ENCODE assay signal across 9 mouse cellular contexts in genomic region chr4:131243744-131244387, GRCm38 (mm10).
A peak's percentile ranks its signal among the peaks of the same experiment; 100 is the strongest.
DNase-seq lines count a peak whose midpoint lies in the region; ATAC-seq lines count a peak whose summit lies in the region.
"Had no signal": no experiment of that assay in that cellular context is flagged by ENCODE, and none has a peak within 500 bp of the region (broad histone marks: within the 10 kb centered on the region; RNA-seq: fewer than 3 reads in every experiment).

No protein-coding gene starts in this region.

- H3K4me3 ChIP-seq in forebrain, embryonic 15.5 days = no peak overlapping the region
- no peak overlapping the region for H3K4me3 ChIP-seq in midbrain, embryonic 16.5 days (ENCODE audit: low read depth, low read length)

- H3K4me2 ChIP-seq in forebrain, embryonic 15.5 days (replicated peaks) = no peak overlapping the region
- H3K4me2 ChIP-seq in midbrain, embryonic 16.5 days (ENCODE audit: low read length) = no peak overlapping the region

- H3K27me3 ChIP-seq in forebrain, embryonic 15.5 days = no peaks in the 10 kb centered on the region
- H3K27me3 ChIP-seq in midbrain, embryonic 16.5 days (ENCODE audit: control insufficient read depth, insufficient read depth, low read depth, low read length) = no peaks in the 10 kb centered on the region

- H3K27ac ChIP-seq in forebrain, embryonic 15.5 days (replicated peaks) = peak overlapping the region; percentile 92
- H3K27ac ChIP-seq in midbrain, embryonic 16.5 days (ENCODE audit: low read length) = peak overlapping the region; percentile 75

- ATAC-seq in forebrain, embryonic 15.5 days (replicated peaks) = peak; percentile 91
- peak; percentile 76 for ATAC-seq in midbrain, embryonic 16.5 days

- no peaks in the 10 kb centered on the region for H3K9me3 ChIP-seq in forebrain, embryonic 15.5 days
- no peaks in the 10 kb centered on the region for H3K9me3 ChIP-seq in midbrain, embryonic 16.5 days (replicated peaks; ENCODE audit: control insufficient read depth, low read length, poor library complexity, severe bottlenecking)

- H3K9ac ChIP-seq in forebrain, embryonic 15.5 days (replicated peaks) = peak overlapping the region; percentile 36; the same call in 1 of the 2 replicates
- peak overlapping the region; percentile 53; the same call in 1 of the 2 replicates for H3K9ac ChIP-seq in midbrain, embryonic 16.5 days (ENCODE audit: low read depth, low read length)

- 6% methylated on average over 9 of the region's 9 CpGs for WGBS in forebrain, embryonic 15.5 days
- WGBS in midbrain, embryonic 16.5 days = 11% methylated on average over 9 of the region's 9 CpGs

- no peaks in the 10 kb centered on the region for H3K36me3 ChIP-seq in forebrain, embryonic 15.5 days
- no peaks in the 10 kb centered on the region for H3K36me3 ChIP-seq in midbrain, embryonic 16.5 days (ENCODE audit: control insufficient read depth, insufficient read depth, low read length)

- peaks cover 28% of the 10 kb centered on the region for H3K4me1 ChIP-seq in forebrain, embryonic 15.5 days
- H3K4me1 ChIP-seq in midbrain, embryonic 16.5 days (ENCODE audit: control insufficient read depth, insufficient read depth, low read length) = peaks cover 16% of the 10 kb centered on the region

- DNase-seq in embryo, embryonic 10.5 days (ENCODE audit: low spot score) = peak; percentile 14
- no peak for DNase-seq in embryo, embryonic 9.5 days (ENCODE audit: extremely low spot score)
- DNase-seq in heart, postnatal 36 days = peak; percentile 33 to 41
- DNase-seq in adipocyte (ENCODE audit: low spot score) = no peak
- no peak for DNase-seq in adrenal gland, postnatal 25 days
- DNase-seq in right cerebral cortex, adult 18-20 months = no peak
- DNase-seq: kidney, adult 11 months had no signal

- intact Hi-C loops in heart, postnatal 36 days (cut with DNase I) = no loop called here

Comparison
In these comparisons a context has a peak if more than half of its experiments do, and no peak if none do; other contexts are left out.
1. DNase-seq: peak in embryo, embryonic 10.5 days (single experiment) and heart, postnatal 36 days (2 of 2); none in embryo, embryonic 9.5 days (single experiment), adipocyte (single experiment), adrenal gland, postnatal 25 days (single experiment) and right cerebral cortex, adult 18-20 months (single experiment).